Mouse (Mus musculus) G1E (cell line): ENCODE results near the gene Pld1. TPM values are rescaled to one million over a fixed set of nuclear protein-coding genes. Genes with fewer than 3 reads are reported as not detected.

ENCODE experiments used
- ATAC-seq: 2 replicates; pipeline ENCODE4 v1.8.0; 2016; ENCODE audit warnings: mild to moderate bottlenecking; ENCODE audit not compliant: insufficient number of reproducible peaks, poor library complexity, low FRiP score, severe bottlenecking; ENCODE audit errors: extremely low read depth
- DNase-seq: peaks from one replicate; pipeline ENCODE4 v3.0.0; 2012; ENCODE audit warnings: low spot score
- H3K27me3 ChIP-seq: 2 replicates; pipeline ENCODE4 v1.6.1; 2012; ENCODE audit warnings: mild to moderate bottlenecking, low read length, inconsistent platforms; ENCODE audit not compliant: insufficient read depth
- H3K36me3 ChIP-seq: replicated peaks from 2 replicates; pipeline ENCODE3; 2012; ENCODE audit warnings: mild to moderate bottlenecking, inconsistent platforms
- H3K4me1 ChIP-seq: 2 replicates; pipeline ENCODE4 v1.6.1; 2012; ENCODE audit warnings: low read depth, low read length, inconsistent platforms, mixed read lengths; ENCODE audit not compliant: insufficient read depth
- H3K4me3 ChIP-seq: 2 replicates; pipeline ENCODE4 v1.5.1; 2012; ENCODE audit warnings: low read depth, mild to moderate bottlenecking, inconsistent platforms, low read length, moderate library complexity, mixed read lengths
- H3K9me3 ChIP-seq: replicated peaks from 2 replicates; pipeline ENCODE4 v1.6.1; 2012; ENCODE audit warnings: inconsistent platforms
- CTCF ChIP-seq: IDR thresholded peaks from 2 replicates; pipeline ENCODE4 v1.5.1; 2012; ENCODE audit warnings: low read depth, low read length, inconsistent platforms, mixed read lengths
- GATA1 ChIP-seq: IDR thresholded peaks from 2 replicates; pipeline ENCODE4 v1.6.1; 2012; ENCODE audit warnings: borderline replicate concordance, low read length, inconsistent platforms, mixed read lengths
- GATA2 ChIP-seq: IDR thresholded peaks from 2 replicates; pipeline ENCODE4 v1.6.1; 2012; ENCODE audit warnings: low read depth, low read length, inconsistent platforms, borderline replicate concordance
- POLR2AphosphoS5 ChIP-seq: IDR thresholded peaks from 2 replicates; pipeline ENCODE4 v1.6.1; 2012; ENCODE audit warnings: low read depth, low read length, inconsistent platforms; ENCODE audit not compliant: insufficient replicate concordance
- TAL1 ChIP-seq: conservative IDR thresholded peaks from 2 replicates; pipeline ENCODE4 v1.6.1; 2012; ENCODE audit warnings: low read depth, low read length, inconsistent platforms, mixed read lengths
- polyA plus RNA-seq: library from polyadenylated mRNA; stranded (reverse); fragments of >175 nt; gene quantifications from 2 replicates; pipeline ENCODE4 v1.2.3, GENCODE M21; 2012
- total RNA-seq, 2 experiments: library from RNA; stranded (forward) in 1 of 2; stranded (reverse) in 1 of 2; fragments of 200-1000 nt in 1 of 2; fragments of >200 nt in 1 of 2; fragmentation: Nextera tagmentation in 1 of 2; gene quantifications; 2 replicates each; pipeline ENCODE4 v1.2.3; 2014 to 2017

The Pld1 gene
- total and polyA plus RNA-seq, 3 experiments = 0.38 to 0.82 TPM; not detected in 1

GRCm38 (mm10) chr3:27921268-27922020, 17.1 kb upstream of the Pld1 start:
- H3K36me3 ChIP-seq = no peaks in the 10 kb centered on the region
- no peak overlapping the region for H3K4me3 ChIP-seq
- TF ChIP-seq GATA2 (no peak), CTCF (no peak), GATA1 (no peak), TAL1 (no peak), POLR2AphosphoS5 (no peak)
- no peaks in the 10 kb centered on the region for H3K27me3 ChIP-seq
- DNase-seq (no peak), ATAC-seq (no peak)
- no peaks in the 10 kb centered on the region for H3K4me1 ChIP-seq
- H3K9me3 ChIP-seq = no peaks in the 10 kb centered on the region

DNA sequence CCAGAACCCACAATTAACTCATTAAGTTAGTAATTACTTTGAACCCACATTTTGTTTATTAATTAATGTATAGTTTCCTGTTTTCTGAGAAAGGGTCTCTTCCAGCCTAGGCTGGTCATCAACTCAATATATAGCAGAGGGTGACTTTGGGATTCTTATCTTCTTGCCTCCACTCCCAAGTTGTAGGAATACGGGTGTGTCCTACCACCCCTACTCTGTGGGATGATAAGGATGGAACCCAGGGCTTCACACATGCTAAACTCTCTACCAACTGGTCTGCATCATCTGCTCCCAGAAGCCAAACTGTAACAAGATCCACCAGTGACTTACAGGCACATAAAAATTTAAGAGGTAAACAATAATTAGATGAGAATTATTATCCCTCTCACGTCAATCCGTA, 14.5 kb upstream of the Pld1 start:
- ATAC-seq = no peak
- Histone ChIP-seq H3K4me3 (no peak overlapping the region), H3K9me3 (no peaks in the 10 kb centered on the region), H3K36me3 (no peaks in the 10 kb centered on the region), H3K27me3 (no peaks in the 10 kb centered on the region), H3K4me1 (no peaks in the 10 kb centered on the region)
- DNase-seq = no peak
- TF ChIP-seq GATA1 (no peak), CTCF (no peak), GATA2 (no peak), TAL1 (no peak), POLR2AphosphoS5 (no peak)

- Histone ChIP-seq H3K4me1 (no peaks in the 10 kb centered on the region), H3K9me3 (no peaks in the 10 kb centered on the region), H3K4me3 (no peak overlapping the region), H3K27me3 (no peaks in the 10 kb centered on the region), H3K36me3 (no peaks in the 10 kb centered on the region)
- TF ChIP-seq GATA2 = no peak
- TF ChIP-seq POLR2AphosphoS5 = no peak
- TF ChIP-seq GATA1 = no peak
- TF ChIP-seq TAL1 = no peak
- no peak for TF ChIP-seq CTCF
- DNase-seq = no peak
- no peak for ATAC-seq
Measured at GRCm38 (mm10) chr3:27929219-27929618, 9.3 kb upstream of the Pld1 start.

DNA sequence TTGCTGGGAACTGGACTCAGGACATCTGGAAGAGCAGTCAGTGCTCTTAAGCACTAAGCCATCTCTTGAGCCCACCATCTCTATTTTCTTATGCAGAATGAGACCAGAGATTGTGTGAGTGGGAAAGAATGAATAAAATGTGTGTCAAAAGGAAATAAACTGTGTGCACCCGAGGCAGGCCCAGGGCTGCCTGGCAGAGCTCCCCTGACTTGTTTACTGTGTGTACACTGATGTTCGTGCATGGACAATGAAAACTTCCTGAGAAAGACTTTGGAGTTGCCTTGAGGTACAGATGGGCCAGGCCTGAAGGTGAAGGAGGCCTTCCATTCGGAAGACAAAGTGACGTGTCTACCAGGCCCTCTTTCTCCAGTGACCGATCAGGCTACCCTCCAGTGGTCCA, 6.1 kb upstream of the Pld1 start:
- Histone ChIP-seq H3K27me3 (no peaks in the 10 kb centered on the region), H3K4me3 (no peak overlapping the region), H3K4me1 (no peaks in the 10 kb centered on the region), H3K9me3 (no peaks in the 10 kb centered on the region), H3K36me3 (no peaks in the 10 kb centered on the region)
- TF ChIP-seq CTCF = no peak
- no peak for TF ChIP-seq POLR2AphosphoS5
- TF ChIP-seq GATA2 = no peak
- no peak for TF ChIP-seq GATA1
- no peak for TF ChIP-seq TAL1
- no peak for DNase-seq
- no peak for ATAC-seq

GRCm38 (mm10) chr3:27935644-27936043, 2.9 kb upstream of the Pld1 start:
- TF ChIP-seq POLR2AphosphoS5 = no peak
- TF ChIP-seq CTCF = no peak
- TF ChIP-seq GATA2 = no peak
- no peak for TF ChIP-seq GATA1
- TF ChIP-seq TAL1 = no peak
- ATAC-seq (no peak), DNase-seq (no peak)
- H3K4me1 ChIP-seq = no peaks in the 10 kb centered on the region
- peaks cover 3% of the 10 kb centered on the region; the same call in 1 of the 2 replicates for H3K27me3 ChIP-seq
- H3K36me3 ChIP-seq = no peaks in the 10 kb centered on the region
- no peak overlapping the region for H3K4me3 ChIP-seq
- H3K9me3 ChIP-seq = no peaks in the 10 kb centered on the region

- TF ChIP-seq POLR2AphosphoS5 = no peak
- no peak for TF ChIP-seq TAL1
- no peak for TF ChIP-seq CTCF
- no peaks in the 10 kb centered on the region for H3K4me1 ChIP-seq
- H3K36me3 ChIP-seq = no peaks in the 10 kb centered on the region
- H3K27me3 ChIP-seq = peaks cover 3% of the 10 kb centered on the region; the same call in 1 of the 2 replicates
- ATAC-seq = no peak
- no peaks in the 10 kb centered on the region for H3K9me3 ChIP-seq
- no peak overlapping the region for H3K4me3 ChIP-seq
- no peak for DNase-seq
Measured at GRCm38 (mm10) chr3:27936731-27937130, 1.8 kb upstream of the Pld1 start.
